Mouse (Mus musculus) lung, adult 18-20 months (tissue): ENCODE measurements around the gene Lamb3.

Experiments used
- DNase-seq, 2 experiments: peaks; one replicate each; pipeline ENCODE4 v3.0.0; 2022; ENCODE audit warnings: mixed read lengths in 2 of 2

The Lamb3 gene

GRCm38 (mm10) chr1:193207503-193207902, at the start of gene Lamb3:
Gene Lamb3, plus strand, starts transcription at chr1:193207699.
- no peak for DNase-seq

GRCm38 (mm10) chr1:193159163-193159562, 48.3 kb upstream of the Lamb3 start:
- no peak for DNase-seq

GRCm38 (mm10) chr1:193159613-193160012, 47.9 kb upstream of the Lamb3 start:
- DNase-seq = no peak

GRCm38 (mm10) chr1:193160317-193161032, 47.0 kb upstream of the Lamb3 start:
- peak; percentile 70 to 76 for DNase-seq

GRCm38 (mm10) chr1:193167746-193168145, 39.8 kb upstream of the Lamb3 start, which contains the start of gene A130010J15Rik:
Gene A130010J15Rik, plus strand, starts transcription at chr1:193168046.
- DNase-seq = no peak

GRCm38 (mm10) chr1:193169228-193169627, 38.3 kb upstream of the Lamb3 start:
- DNase-seq = no peak

- DNase-seq = peak; percentile 46 to 77
Observed at GRCm38 (mm10) chr1:193169856-193170255, 37.6 kb upstream of the Lamb3 start.

- peak; percentile 98 for DNase-seq
Observed at GRCm38 (mm10) chr1:193172991-193173809, 34.3 kb upstream of the Lamb3 start.

GRCm38 (mm10) chr1:193173810-193174129, 33.7 kb upstream of the Lamb3 start:
- DNase-seq = no peak

GRCm38 (mm10) chr1:193174143-193174733, 33.3 kb upstream of the Lamb3 start:
- DNase-seq = no peak

- no peak for DNase-seq
Observed at GRCm38 (mm10) chr1:193181104-193181503, 26.4 kb upstream of the Lamb3 start.

GRCm38 (mm10) chr1:193188257-193188656, 19.2 kb upstream of the Lamb3 start:
- DNase-seq = no peak

GRCm38 (mm10) chr1:193189151-193189621, 18.3 kb upstream of the Lamb3 start:
- DNase-seq = peak in 1 of 2 experiments; percentile 28

GRCm38 (mm10) chr1:193189771-193190170, 17.7 kb upstream of the Lamb3 start:
- no peak for DNase-seq

GRCm38 (mm10) chr1:193191675-193192283, 15.7 kb upstream of the Lamb3 start:
- no peak for DNase-seq

GRCm38 (mm10) chr1:193194416-193195140, 12.9 kb upstream of the Lamb3 start:
- DNase-seq = no peak

GRCm38 (mm10) chr1:193195169-193195810, 12.2 kb upstream of the Lamb3 start:
- no peak for DNase-seq

GRCm38 (mm10) chr1:193197494-193198205, 9.8 kb upstream of the Lamb3 start:
- DNase-seq = no peak

- DNase-seq = no peak
Observed at GRCm38 (mm10) chr1:193198312-193198711, 9.2 kb upstream of the Lamb3 start.

GRCm38 (mm10) chr1:193200640-193201382, 6.7 kb upstream of the Lamb3 start:
- peak in 1 of 2 experiments; percentile 7 for DNase-seq
